Mouse (Mus musculus) lung, embryonic 15.5 days (tissue): ENCODE measurements around the gene Setd2. TPM values are rescaled to one million over a fixed set of nuclear protein-coding genes. Genes with fewer than 3 reads are reported as not detected.

ENCODE experiments used
- ATAC-seq: fragments of 200-750 bp; cut with Nextera tagmentation; 2 replicates; pipeline ENCODE4 v1.8.0; 2017; ENCODE audit warnings: moderate number of reproducible peaks, borderline replicate concordance; ENCODE audit not compliant: low FRiP score, low TSS enrichment; ENCODE audit errors: extremely low read depth
- H3K27ac ChIP-seq: fragments of 300-500 bp; sonication (generic); 2 replicates; pipeline ENCODE4 v1.5.1; 2015; ENCODE audit warnings: moderate library complexity, mild to moderate bottlenecking, inconsistent platforms
- H3K27me3 ChIP-seq: fragments of 300-500 bp; sonication (generic); 2 replicates; pipeline ENCODE4 v1.6.1; 2015; ENCODE audit warnings: inconsistent platforms
- H3K36me3 ChIP-seq: fragments of 300-500 bp; sonication (generic); 2 replicates; pipeline ENCODE4 v1.6.1; 2015; ENCODE audit warnings: inconsistent platforms
- H3K4me1 ChIP-seq: fragments of 300-500 bp; sonication (generic); 2 replicates; pipeline ENCODE4 v1.6.1; 2015; ENCODE audit warnings: inconsistent platforms
- H3K4me2 ChIP-seq: fragments of 300-500 bp; sonication (generic); 2 replicates; pipeline ENCODE4 v1.6.1; 2015; ENCODE audit warnings: inconsistent platforms, mild to moderate bottlenecking, moderate library complexity
- H3K4me3 ChIP-seq: fragments of 300-500 bp; sonication (generic); 2 replicates; pipeline ENCODE4 v1.5.1; 2015; ENCODE audit warnings: mild to moderate bottlenecking, inconsistent platforms
- H3K9ac ChIP-seq: fragments of 300-500 bp; sonication (generic); 2 replicates; pipeline ENCODE4 v1.6.1; 2015; ENCODE audit warnings: inconsistent platforms
- H3K9me3 ChIP-seq: fragments of 300-500 bp; sonication (generic); 2 replicates; pipeline ENCODE4 v1.6.1; 2016; ENCODE audit warnings: inconsistent platforms
- WGBS: fragments of 180-500 bp; shearing (Covaris S2); methylation state at CpG from one replicate; pipeline ENCODE4 v1.1.7; 2015; 5-methylcytosine and 5-hydroxymethylcytosine counted together
- polyA plus RNA-seq: library from polyadenylated mRNA; unstranded; fragments of >200 nt; fragmentation: Nextera tagmentation; extraction: Ambion mirVana; gene quantifications from 2 replicates; pipeline ENCODE4 v1.2.1, GENCODE M21; 2015

Setd2 gene
- polyA plus RNA-seq, 1 experiment from 2014 or later = 33.4 TPM

GRCm38 (mm10) chr9:110643787-110644186 lies 111.4 kb downstream of the Setd2 start:
- no peak overlapping the region for H3K4me3 ChIP-seq
- H3K4me1 ChIP-seq = no peaks in the 10 kb centered on the region
- H3K36me3 ChIP-seq = no peaks in the 10 kb centered on the region
- H3K9ac ChIP-seq = no peak overlapping the region
- H3K4me2 ChIP-seq = no peak overlapping the region
- no peak overlapping the region for H3K27ac ChIP-seq
- H3K27me3 ChIP-seq = no peaks in the 10 kb centered on the region
- no peak for ATAC-seq
- WGBS = 48% methylated on average over 9 of the region's 9 CpGs
- H3K9me3 ChIP-seq = no peaks in the 10 kb centered on the region

DNA sequence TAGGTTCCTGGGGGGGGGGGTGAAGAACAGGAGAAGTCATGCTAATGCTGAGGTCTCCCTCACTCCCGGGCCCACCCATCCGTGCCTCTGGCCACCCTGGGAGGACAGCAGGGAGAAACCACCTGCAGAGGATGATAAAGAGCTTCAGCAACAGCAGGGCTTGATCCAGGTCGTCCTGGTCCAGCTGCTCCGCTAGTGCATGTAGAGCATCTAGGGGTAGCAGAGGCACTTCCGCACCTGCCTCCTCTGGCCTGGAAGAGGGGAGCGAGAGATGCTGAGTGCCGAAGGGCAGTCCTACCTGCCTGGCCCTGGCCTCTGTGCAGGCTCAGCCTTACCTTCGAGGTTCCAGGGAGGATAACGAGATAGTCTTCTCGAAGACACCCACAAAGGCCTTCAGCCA lies 111.9 kb downstream of the Setd2 start:
- H3K9me3 ChIP-seq = no peaks in the 10 kb centered on the region
- WGBS = 68% methylated on average over 10 of the region's 10 CpGs
- no peak overlapping the region for H3K9ac ChIP-seq
- ATAC-seq = no peak
- H3K27ac ChIP-seq = no peak overlapping the region
- H3K4me2 ChIP-seq = no peak overlapping the region
- H3K4me3 ChIP-seq = no peak overlapping the region
- H3K4me1 ChIP-seq = no peaks in the 10 kb centered on the region
- H3K36me3 ChIP-seq = no peaks in the 10 kb centered on the region
- H3K27me3 ChIP-seq = no peaks in the 10 kb centered on the region

- H3K4me3 ChIP-seq = no peak overlapping the region
- H3K27ac ChIP-seq = no peak overlapping the region
- H3K4me1 ChIP-seq = no peaks in the 10 kb centered on the region
- H3K9ac ChIP-seq = no peak overlapping the region
- no peaks in the 10 kb centered on the region for H3K27me3 ChIP-seq
- WGBS = 63% methylated on average over 9 of the region's 9 CpGs
- H3K4me2 ChIP-seq = no peak overlapping the region
- no peak for ATAC-seq
- H3K36me3 ChIP-seq = no peaks in the 10 kb centered on the region
- H3K9me3 ChIP-seq = no peaks in the 10 kb centered on the region
Observed at GRCm38 (mm10) chr9:110645219-110645618, 112.8 kb downstream of the Setd2 start.

DNA sequence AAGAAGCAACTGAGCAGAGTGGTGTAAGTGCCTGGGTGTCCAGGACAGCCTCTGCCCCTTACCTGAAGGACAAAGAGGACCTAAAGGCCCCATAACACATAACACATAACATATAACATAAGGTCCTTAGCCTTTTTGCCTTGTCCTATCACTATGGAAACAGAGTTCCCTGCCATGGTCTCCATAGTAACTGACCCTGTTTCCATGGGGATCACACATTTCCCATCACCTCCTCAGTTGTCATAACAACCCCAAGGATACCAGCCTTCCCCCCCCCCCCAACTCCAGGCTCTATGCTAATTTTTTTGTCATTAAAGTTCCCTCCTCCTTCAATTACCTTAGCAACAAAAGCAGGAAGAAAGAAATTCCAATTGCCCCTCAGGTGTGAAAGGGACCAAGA lies 117.4 kb downstream of the Setd2 start:
- Histone ChIP-seq H3K27me3 (peaks cover 24% of the 10 kb centered on the region), H3K36me3 (no peaks in the 10 kb centered on the region), H3K9me3 (no peaks in the 10 kb centered on the region), H3K4me2 (no peak overlapping the region), H3K9ac (no peak overlapping the region), H3K4me3 (no peak overlapping the region), H3K4me1 (peaks cover 30% of the 10 kb centered on the region), H3K27ac (no peak overlapping the region)
- ATAC-seq = no peak

GRCm38 (mm10) chr9:110651931-110652722 lies 119.7 kb downstream of the Setd2 start:
- Histone ChIP-seq H3K27me3 (peaks cover 24% of the 10 kb centered on the region), H3K4me3 (peak overlapping the region; percentile 70), H3K9ac (peak overlapping the region; percentile 29), H3K4me2 (peak overlapping the region; percentile 97), H3K27ac (peak overlapping the region; percentile 94), H3K9me3 (no peaks in the 10 kb centered on the region), H3K4me1 (peaks cover 39% of the 10 kb centered on the region), H3K36me3 (no peaks in the 10 kb centered on the region)
- ATAC-seq = no peak
- 20% methylated on average over 13 of the region's 13 CpGs for WGBS

- Histone ChIP-seq H3K27me3 (peaks cover 24% of the 10 kb centered on the region), H3K9ac (peak overlapping the region; percentile 66), H3K4me2 (peak overlapping the region; percentile 97), H3K27ac (peak overlapping the region; percentile 94), H3K9me3 (no peaks in the 10 kb centered on the region), H3K4me1 (peaks cover 45% of the 10 kb centered on the region), H3K36me3 (no peaks in the 10 kb centered on the region), H3K4me3 (peak overlapping the region; percentile 70)
- WGBS = 13% methylated on average over 14 of the region's 14 CpGs
- no peak for ATAC-seq
Observed at GRCm38 (mm10) chr9:110652963-110653654, 120.7 kb downstream of the Setd2 start.

GRCm38 (mm10) chr9:110653655-110654461 lies 121.5 kb downstream of the Setd2 start, which contains the start of gene Nbeal2:
Nbeal2 (minus strand) TSS chr9:110654161.
- H3K27ac ChIP-seq = peak within 1 kb of the TSS; percentile 94
- peak within 1 kb of the TSS; percentile 66 for H3K9ac ChIP-seq
- H3K27me3 ChIP-seq = peaks cover 24% of the 10 kb centered on the region
- peaks cover 45% of the 10 kb centered on the region for H3K4me1 ChIP-seq
- H3K4me2 ChIP-seq = peak within 1 kb of the TSS; percentile 97
- no peaks in the 10 kb centered on the region for H3K9me3 ChIP-seq
- ATAC-seq = peak; percentile 90
- peak within 1 kb of the TSS; percentile 70 for H3K4me3 ChIP-seq
- H3K36me3 ChIP-seq = no peaks in the 10 kb centered on the region
- under 1% methylated on average over 70 of the region's 75 CpGs for WGBS

DNA sequence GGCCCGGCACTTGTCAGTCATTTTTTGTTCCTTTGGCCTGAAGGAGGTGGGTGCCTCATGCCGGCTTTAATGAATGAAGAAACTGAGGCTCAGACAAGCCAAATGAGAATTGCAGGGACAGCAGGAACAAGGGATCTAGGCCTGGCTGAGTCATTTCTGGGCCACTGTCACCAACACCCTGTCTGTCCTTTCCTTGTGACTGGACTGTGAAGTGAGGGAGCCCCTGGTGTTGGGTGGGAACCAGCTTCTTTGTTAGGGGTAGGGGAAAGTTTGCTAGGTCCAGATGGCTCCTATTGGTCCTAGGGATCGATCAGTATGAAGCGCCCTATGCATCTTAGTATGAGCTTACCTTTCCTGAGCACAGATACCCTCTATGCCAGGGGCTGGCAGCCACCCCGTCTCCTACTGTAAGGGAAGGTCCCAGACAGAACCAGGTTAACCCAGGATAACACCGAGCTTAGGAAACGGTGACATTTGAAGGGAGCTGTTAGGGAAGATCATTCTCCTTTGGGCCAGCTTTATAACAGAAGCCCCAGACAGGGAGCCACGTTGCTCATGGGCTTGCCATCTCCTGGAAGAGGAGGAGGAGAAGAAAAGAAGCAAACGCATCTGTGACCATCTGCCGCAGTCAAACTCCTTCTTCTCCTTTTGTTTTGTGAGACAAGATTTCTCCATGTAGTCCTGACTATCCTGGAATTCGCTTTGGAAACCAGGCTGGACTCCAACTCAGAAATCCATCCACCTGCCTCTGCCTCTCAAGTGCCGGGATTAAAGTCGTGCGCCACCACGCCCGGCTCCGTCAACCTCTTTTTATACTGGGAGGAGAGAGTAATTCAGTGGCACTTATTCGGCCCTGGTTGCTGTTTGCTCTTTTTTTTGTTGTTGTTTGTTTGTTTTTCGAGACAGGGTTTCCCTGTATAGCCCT lies 122.6 kb downstream of the Setd2 start:
- Histone ChIP-seq H3K27ac (peak overlapping the region; percentile 94), H3K9me3 (no peaks in the 10 kb centered on the region), H3K27me3 (peaks cover 24% of the 10 kb centered on the region), H3K4me3 (peak overlapping the region; percentile 70), H3K36me3 (no peaks in the 10 kb centered on the region), H3K9ac (no peak overlapping the region), H3K4me1 (peaks cover 45% of the 10 kb centered on the region), H3K4me2 (peak overlapping the region; percentile 97)
- 77% methylated on average over 19 of the region's 19 CpGs for WGBS
- no peak for ATAC-seq

DNA sequence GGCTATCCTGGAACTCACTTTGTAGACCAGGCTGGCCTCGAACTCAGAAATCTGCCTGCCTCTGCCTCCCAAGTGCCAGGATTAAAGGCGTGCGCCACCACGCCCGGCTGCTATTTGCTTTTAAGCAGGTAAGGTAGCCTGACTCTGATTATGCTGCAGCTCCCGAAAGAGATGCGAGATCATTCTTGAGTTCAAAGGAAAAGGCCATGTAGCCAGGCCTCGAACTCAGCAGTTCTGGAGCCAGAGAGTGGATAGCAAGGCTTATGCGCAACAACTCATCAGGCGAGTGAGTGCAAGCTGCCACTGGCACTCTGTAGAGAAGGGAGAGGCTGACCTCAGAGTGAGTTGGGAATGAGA lies 123.2 kb downstream of the Setd2 start:
- Histone ChIP-seq H3K4me1 (peaks cover 45% of the 10 kb centered on the region), H3K27ac (peak overlapping the region; percentile 94), H3K9ac (peak overlapping the region; percentile 22; the same call in 1 of the 2 replicates), H3K4me3 (peak overlapping the region; percentile 83), H3K4me2 (peak overlapping the region; percentile 67), H3K9me3 (no peaks in the 10 kb centered on the region), H3K36me3 (no peaks in the 10 kb centered on the region), H3K27me3 (peaks cover 24% of the 10 kb centered on the region)
- WGBS = 76% methylated on average over 10 of the region's 10 CpGs
- ATAC-seq = no peak

GRCm38 (mm10) chr9:110656249-110657221 lies 124.1 kb downstream of the Setd2 start, which contains the start of gene Ccdc12:
Ccdc12 (plus strand) TSS chr9:110656503.
- Histone ChIP-seq H3K36me3 (no peaks in the 10 kb centered on the region), H3K9ac (peak within 1 kb of the TSS; percentile 85), H3K9me3 (no peaks in the 10 kb centered on the region), H3K4me3 (peak within 1 kb of the TSS; percentile 83), H3K4me2 (peak within 1 kb of the TSS; percentile 67), H3K4me1 (peaks cover 46% of the 10 kb centered on the region), H3K27ac (peak within 1 kb of the TSS; percentile 94), H3K27me3 (peaks cover 22% of the 10 kb centered on the region)
- under 1% methylated on average over 52 of the region's 52 CpGs for WGBS
- peak; percentile 85 for ATAC-seq
